Mouse (Mus musculus): ENCODE measurements around the gene Maml2.

Maml2 gene

GRCm38 (mm10) chr9:13297668-13298512, at the start of gene Maml2:
TSS of gene Maml2 (plus strand) at chr9:13297957.
- peak; percentile 87 for DNase-seq

DNA sequence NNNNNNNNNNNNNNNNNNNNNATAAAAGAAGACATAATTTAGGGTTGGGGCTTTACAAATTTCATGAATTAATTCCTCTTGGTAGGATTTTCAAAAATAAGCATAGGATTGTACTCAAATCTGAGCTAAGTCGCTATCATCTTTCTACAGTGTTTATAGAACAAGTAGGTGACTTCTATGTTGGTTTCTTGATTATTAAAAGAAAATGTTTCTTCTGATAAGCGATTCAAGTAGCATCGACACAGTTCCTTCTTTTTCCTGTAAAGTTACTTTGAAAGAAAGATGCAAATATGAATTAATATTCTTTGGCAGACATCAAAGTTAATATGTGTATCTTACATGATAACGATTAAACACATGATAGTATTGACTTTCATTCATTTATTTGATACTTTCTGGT, 49.7 kb upstream of the Maml2 start:
- DNase-seq: no peak

DNA sequence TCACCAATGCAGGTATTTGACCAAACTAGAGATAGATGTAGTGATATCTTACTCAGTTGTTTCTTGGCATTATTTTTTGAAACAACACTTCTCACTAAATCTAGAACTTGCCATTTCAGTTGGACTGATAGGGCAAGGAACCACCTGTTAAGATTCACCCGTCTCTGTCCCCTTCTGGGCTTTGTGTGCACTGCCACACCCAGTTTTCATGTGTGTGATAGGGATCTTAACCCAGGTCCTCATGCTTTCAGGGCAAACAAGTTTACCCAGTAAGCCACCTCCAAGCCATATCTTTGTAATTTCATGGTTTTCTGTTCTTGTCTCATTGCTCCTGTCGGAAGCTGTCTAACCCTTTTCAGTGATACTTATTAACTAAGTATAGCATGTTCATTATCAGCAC, 46.5 kb upstream of the Maml2 start:
- no peak for DNase-seq

- no peak for DNase-seq
Measured at GRCm38 (mm10) chr9:13256726-13257125, 41.0 kb upstream of the Maml2 start.

DNA sequence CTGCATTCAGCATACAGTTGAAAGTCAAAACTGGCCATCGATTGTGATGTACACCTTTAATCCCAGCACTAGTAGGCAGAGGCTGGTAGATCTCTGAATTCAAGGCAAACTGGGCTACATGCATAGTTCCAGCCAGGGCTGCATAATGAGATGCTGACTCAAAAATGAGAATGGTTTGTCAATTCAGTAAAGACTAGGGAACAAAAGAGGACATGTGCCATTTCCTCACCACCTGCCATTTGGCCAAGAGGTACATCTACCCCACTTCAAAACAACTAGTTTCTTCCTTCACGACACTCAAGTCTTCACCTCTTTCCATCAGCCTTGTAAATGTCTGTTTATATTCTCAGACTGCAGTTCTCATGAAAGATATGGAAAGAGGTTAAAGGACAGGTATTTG, 39.6 kb upstream of the Maml2 start:
- DNase-seq: no peak

- DNase-seq: no peak
Measured at GRCm38 (mm10) chr9:13260980-13261379, 36.8 kb upstream of the Maml2 start.

DNA sequence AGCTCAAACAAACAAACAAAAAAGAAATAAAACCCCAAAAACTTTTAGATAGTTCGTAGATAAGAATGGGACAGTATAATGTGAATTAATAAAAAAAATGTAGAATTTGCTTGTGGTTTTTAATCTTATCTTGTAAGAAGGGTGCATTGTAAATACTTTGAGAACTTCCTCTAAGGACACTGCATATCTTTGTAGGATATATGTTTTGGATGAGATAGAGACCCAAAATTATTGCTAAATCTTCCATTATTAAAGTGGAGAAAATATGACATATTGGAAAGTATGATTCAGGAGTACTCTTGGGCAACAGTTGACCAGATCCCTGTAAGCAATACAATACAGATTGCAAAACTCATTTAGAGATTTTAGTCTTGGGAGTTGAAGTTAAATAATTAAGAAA, 24.5 kb upstream of the Maml2 start:
- no peak for DNase-seq

GRCm38 (mm10) chr9:13287482-13287881, 10.3 kb upstream of the Maml2 start:
- no peak for DNase-seq

DNA sequence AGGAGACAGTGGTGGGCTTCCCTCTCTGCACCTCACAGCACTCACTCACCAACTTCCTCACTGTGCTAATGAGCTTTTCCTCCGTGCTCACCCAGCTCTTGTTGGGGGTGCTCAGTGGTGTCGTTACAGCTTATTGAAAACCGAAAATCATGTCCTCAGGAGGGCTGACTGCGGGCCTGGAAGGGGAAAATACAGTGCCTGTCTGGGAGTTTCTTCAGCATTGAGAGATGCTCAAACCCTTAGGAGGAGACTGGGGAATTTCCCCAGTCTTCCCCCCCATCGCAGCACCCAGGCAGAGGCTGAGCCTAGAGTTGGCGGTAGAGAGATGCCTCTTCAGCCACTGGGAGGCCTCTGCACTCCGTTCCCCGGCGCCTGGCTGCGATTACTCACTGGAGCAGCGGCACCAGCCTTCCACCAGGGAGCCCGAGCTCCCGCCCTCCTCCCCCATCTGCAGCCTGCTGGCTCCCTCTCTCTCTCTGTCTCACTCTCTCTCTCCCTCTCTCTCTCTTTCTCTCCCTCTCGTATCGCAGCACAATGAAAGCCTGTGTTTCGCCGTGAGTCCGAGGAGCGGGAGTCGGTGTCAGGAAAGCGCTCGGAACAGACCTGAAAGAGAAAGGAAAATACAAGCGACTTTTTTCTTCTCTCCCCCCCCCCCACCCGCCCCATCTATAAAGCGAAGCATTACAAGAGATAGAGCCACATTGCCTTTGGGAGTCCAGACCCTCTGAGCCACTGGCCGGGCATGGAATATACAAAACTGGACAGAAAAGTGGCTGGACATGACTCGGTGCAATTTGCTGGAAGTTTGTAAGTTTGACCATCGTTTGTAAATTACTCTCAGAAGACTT, 1.3 kb upstream of the Maml2 start:
- peak; percentile 94 for DNase-seq

GRCm38 (mm10) chr9:13297122-13297667, 562 bp upstream of the Maml2 start:
- DNase-seq: peak; percentile 52

- DNase-seq: no peak
Measured at GRCm38 (mm10) chr9:13298513-13298878, 739 bp downstream of the Maml2 start.

GRCm38 (mm10) chr9:13299190-13299589, 1.4 kb downstream of the Maml2 start:
- DNase-seq: no peak

DNA sequence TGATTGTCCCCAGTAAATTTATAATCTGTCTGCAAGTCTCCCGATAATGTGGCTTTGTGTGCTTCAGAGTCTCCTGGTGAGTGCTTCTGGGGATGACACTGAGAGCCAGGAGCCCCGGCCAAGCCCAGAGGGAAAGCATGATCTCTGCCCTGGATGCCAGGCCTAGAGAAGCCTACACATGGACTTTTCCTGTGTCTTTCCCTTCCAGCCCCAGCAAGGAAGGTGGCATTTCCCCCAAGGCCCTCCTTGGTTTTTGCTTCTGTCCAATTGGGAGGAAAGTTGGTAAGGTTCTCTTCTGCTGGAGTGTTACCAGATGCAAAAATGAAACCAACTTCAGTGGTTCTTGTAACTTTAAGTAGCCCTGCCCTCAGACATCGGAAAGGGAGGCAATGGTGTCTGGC, 2.3 kb downstream of the Maml2 start:
- DNase-seq: no peak

- no peak for DNase-seq
Measured at GRCm38 (mm10) chr9:13300891-13301782, 3.4 kb downstream of the Maml2 start.

DNA sequence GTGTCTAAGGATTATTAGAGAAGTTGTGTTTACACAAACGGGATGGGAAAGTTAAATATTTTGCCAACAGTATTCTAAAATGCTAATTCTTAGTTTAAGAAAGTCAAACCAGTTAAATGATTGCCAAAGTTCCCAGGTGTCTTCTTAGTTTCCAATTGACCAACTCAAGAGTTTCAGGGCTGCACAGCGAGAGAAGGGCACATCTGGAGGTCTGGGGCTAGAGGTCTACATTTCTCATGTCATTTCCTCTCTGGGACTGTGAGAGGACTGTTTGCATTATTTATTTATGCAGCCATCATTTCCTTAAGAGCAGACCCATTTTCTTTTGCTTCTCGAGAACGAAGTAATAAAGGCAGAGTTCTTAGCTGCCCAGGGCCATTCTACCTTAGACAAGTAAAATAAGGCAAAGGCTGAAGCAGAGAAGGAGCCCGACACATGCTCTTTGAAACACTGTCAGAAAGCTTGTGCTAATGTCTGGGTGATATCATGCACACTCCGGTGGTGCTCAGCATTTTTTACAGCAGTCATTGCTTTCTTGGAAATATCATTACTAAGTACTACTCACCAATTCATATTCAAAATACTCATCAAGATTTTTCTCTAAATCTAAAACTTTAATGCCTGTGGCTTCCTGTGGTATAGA, 4.5 kb downstream of the Maml2 start:
- DNase-seq: no peak

DNA sequence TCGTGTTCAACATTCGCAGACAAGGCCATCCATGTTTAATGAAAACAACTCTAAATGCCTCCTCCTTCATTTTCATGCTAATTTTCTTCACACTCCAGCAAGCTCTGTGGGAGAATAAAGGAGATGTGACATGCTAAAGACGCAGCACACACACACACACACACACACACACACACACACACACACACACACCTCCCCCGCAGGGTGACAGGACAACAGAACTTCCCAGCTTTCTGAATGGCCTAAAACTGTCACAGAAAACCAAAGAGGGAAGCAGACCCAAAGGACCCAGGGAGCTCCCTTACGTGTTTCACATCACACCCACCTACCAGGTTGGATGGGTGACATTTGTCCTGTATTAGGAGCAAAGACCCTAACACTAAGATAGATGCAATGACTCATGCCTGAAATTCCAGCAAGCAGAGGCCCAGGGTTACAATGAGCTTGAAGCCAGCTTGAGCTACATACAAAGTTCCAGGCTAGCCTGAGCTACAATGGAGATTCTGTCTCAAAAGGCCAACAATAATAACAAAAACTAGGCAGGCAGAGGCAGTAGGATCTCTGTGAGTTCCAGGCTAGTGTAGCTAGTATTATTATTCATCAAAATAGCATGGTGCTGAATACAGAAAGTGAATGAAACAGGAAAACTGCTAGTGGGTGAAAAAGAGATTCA, 5.5 kb downstream of the Maml2 start:
- peak; percentile 39 for DNase-seq

GRCm38 (mm10) chr9:13303976-13304375, 6.2 kb downstream of the Maml2 start:
- DNase-seq: no peak

DNA sequence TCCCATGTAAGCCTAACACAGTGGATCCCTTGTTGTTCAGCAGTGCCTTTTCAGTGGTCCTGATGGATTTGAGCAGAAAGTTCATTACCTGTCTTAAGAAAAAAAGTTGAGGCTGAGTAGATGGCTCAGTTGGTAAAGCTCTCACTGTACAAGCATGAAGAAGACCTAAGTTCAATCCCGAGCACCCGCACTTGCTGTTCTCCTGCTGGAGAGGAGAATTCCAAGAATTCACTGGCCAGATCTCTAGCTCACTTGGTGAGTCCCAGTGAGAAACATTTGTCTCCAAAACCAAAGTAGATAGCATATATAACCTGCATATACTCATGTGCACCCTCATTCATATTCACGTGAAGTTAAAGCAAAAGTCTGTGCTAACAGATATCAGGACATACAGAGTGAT, 8.7 kb downstream of the Maml2 start:
- no peak for DNase-seq

DNA sequence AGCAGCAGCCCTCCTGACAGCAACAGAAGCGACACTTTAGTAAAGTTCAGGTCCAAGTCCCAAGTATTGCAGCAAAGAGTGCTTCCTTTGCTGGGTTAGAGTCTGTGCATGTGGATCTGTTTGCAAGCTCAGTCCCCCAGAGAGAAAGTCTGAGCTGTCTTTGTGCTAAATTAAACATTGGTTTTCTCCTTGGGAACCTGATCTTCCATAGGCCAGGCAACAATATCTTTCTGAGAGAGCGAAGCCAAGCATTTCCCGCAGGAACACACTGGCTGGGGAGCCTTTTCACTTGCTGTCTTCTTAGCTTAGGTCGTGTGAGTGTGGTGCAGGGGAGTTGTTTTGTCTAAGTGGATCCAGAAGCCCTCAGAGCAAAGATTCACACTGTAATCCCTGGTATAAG, 9.5 kb downstream of the Maml2 start:
- no peak for DNase-seq

DNA sequence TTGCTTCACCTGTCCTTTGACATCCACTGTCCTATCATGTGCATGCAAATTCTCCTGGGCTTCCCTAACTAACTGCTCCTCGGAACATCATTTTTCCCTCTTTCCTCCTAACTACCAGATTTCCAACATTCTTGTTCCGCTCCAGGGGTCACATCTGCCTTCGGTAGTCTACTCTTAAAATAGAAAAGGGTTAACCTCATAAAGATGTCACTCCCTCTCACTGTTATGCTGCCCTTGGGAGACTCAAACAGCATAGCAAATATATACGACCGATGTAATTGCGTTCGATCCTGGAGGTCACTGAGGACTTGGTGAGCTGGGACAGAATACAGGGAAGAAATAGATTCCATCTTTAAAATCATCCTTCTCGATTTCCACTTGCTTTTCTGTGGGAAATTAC, 11.0 kb downstream of the Maml2 start:
- no peak for DNase-seq

DNA sequence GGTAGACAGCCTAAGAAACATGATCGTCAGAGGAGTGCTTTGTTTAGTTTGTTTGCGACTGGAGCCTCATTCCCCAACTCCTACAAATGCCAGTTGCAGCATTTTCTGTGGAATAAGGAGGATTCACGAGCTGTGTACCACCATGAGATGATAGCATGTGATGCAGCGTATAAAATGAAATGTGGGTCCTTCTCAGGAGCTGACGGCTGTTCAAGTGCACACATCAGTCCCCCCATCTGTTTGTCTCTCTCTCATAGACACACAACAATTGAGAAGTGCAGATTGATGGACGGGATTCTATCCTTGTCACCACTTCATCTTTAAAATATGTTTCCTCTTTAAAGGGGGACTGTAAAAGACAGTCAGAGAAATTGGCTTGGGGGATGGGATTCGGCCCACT, 12.1 kb downstream of the Maml2 start:
- DNase-seq: no peak

- no peak for DNase-seq
Measured at GRCm38 (mm10) chr9:13310236-13310635, 12.5 kb downstream of the Maml2 start.
